Mouse (Mus musculus) cerebellum, postnatal 4 days (tissue): ENCODE measurements at regions not wholly inside any gene's neighbourhood (a gene's known extent, or its start where the extent isn't known, plus 50 kb on each side); places are given as distances from the start of the nearest gene placed in this dataset.
A peak's percentile ranks its signal among the peaks of the same experiment; 100 is the strongest.

Experiments
- DNase-seq, 2 experiments: peaks; one replicate each; pipeline ENCODE4 v3.0.0; 2022; ENCODE audit warnings: low spot score in 2 of 2, mixed read lengths in 1 of 2

- no peak for DNase-seq
Measured at GRCm38 (mm10) chr17:87501098-87501497, 54.4 kb upstream of the Calm2 start.

- DNase-seq = no peak
Measured at GRCm38 (mm10) chr17:87501687-87502387, 55.1 kb upstream of the Calm2 start.

- DNase-seq = no peak
Measured at GRCm38 (mm10) chr17:87502388-87503369, 55.9 kb upstream of the Calm2 start.

- no peak for DNase-seq
Measured at GRCm38 (mm10) chr17:87503491-87503890, 56.8 kb upstream of the Calm2 start.

GRCm38 (mm10) chr17:87504960-87505681, 58.4 kb upstream of the Calm2 start:
- no peak for DNase-seq

- no peak for DNase-seq
Measured at GRCm38 (mm10) chr17:87507848-87508247, 61.1 kb upstream of the Calm2 start.

GRCm38 (mm10) chr17:87508582-87509253, 62.0 kb upstream of the Calm2 start:
- DNase-seq = no peak

- DNase-seq = no peak
Measured at GRCm38 (mm10) chr17:87512000-87512611, 65.4 kb upstream of the Calm2 start.

- DNase-seq = no peak
Measured at GRCm38 (mm10) chr17:87513822-87514221, 67.1 kb upstream of the Calm2 start.

GRCm38 (mm10) chr17:87514366-87515126, 67.8 kb upstream of the Calm2 start:
- no peak for DNase-seq

- no peak for DNase-seq
Measured at GRCm38 (mm10) chr17:87517258-87517657, 70.5 kb upstream of the Calm2 start.

- DNase-seq = no peak
Measured at GRCm38 (mm10) chr17:87519454-87519853, 72.7 kb upstream of the Calm2 start.

GRCm38 (mm10) chr17:87520841-87521240, 74.1 kb upstream of the Calm2 start:
- DNase-seq = no peak

- no peak for DNase-seq
Measured at GRCm38 (mm10) chr17:87521622-87522151, 75.0 kb upstream of the Calm2 start.

GRCm38 (mm10) chr17:87522500-87523091, 75.9 kb upstream of the Calm2 start:
- DNase-seq = no peak

GRCm38 (mm10) chr17:87523643-87524042, 76.9 kb upstream of the Calm2 start:
- no peak for DNase-seq

- no peak for DNase-seq
Measured at GRCm38 (mm10) chr17:87527174-87527573, 80.4 kb upstream of the Calm2 start.

GRCm38 (mm10) chr17:87530162-87530817, 83.6 kb upstream of the Calm2 start:
- DNase-seq = peak; percentile 73 to 88

- DNase-seq = no peak
Measured at GRCm38 (mm10) chr17:87530818-87531410, 84.2 kb upstream of the Calm2 start.
